Mouse (Mus musculus): Measurements from ENCODE around the gene Cyb5b. TPM values are rescaled to one million over a fixed set of nuclear protein-coding genes. Genes with fewer than 3 reads are reported as not detected.
"Not testable (repeated sequence)": the region's sequence is repeated elsewhere in the genome, so short reads cannot be mapped to it uniquely, and the experiment has no call there.

The Cyb5b gene
- polyA plus RNA-seq, 1 experiment from 2014 or later = 88.1 TPM

GRCm38 (mm10) chr8:107209185-107209584 is 58.7 kb downstream of the Cyb5b start:
- no peaks in the 10 kb centered on the region for H3K27me3 ChIP-seq (replicated peaks)
- no peak overlapping the region for H3K4me3 ChIP-seq
- no peak for ATAC-seq (ENCODE audit: insufficient number of reproducible peaks, low FRiP score)
- WGBS = 31% methylated on average over 7 of the region's 7 CpGs
- no peaks in the 10 kb centered on the region for H3K36me3 ChIP-seq
- H3K4me1 ChIP-seq (replicated peaks) = peaks cover 32% of the 10 kb centered on the region
- H3K9me3 ChIP-seq (replicated peaks) = no peaks in the 10 kb centered on the region
- H3K9ac ChIP-seq = no peak overlapping the region
- no peak overlapping the region for H3K4me2 ChIP-seq
- H3K27ac ChIP-seq (ENCODE audit: poor library complexity, severe bottlenecking) = no peak overlapping the region

- no peak overlapping the region for H3K4me3 ChIP-seq
- H3K9ac ChIP-seq = no peak overlapping the region
- no peaks in the 10 kb centered on the region for H3K36me3 ChIP-seq
- no peak for ATAC-seq (ENCODE audit: insufficient number of reproducible peaks, low FRiP score)
- H3K9me3 ChIP-seq (replicated peaks) = no peaks in the 10 kb centered on the region
- peaks cover 17% of the 10 kb centered on the region for H3K4me1 ChIP-seq (replicated peaks)
- WGBS = 86% methylated on average over 7 of the region's 7 CpGs
- H3K4me2 ChIP-seq = no peak overlapping the region
- no peaks in the 10 kb centered on the region for H3K27me3 ChIP-seq (replicated peaks)
- no peak overlapping the region for H3K27ac ChIP-seq (ENCODE audit: poor library complexity, severe bottlenecking)
Measured at GRCm38 (mm10) chr8:107212006-107212405, 61.6 kb downstream of the Cyb5b start.

GRCm38 (mm10) chr8:107217230-107217629 is 66.8 kb downstream of the Cyb5b start:
- H3K4me3 ChIP-seq; H3K9me3 ChIP-seq (replicated peaks); H3K4me2 ChIP-seq; ATAC-seq (ENCODE audit: insufficient number of reproducible peaks, low FRiP score); H3K36me3 ChIP-seq; H3K27ac ChIP-seq (ENCODE audit: poor library complexity, severe bottlenecking); H3K27me3 ChIP-seq (replicated peaks); H3K9ac ChIP-seq; H3K4me1 ChIP-seq (replicated peaks): not testable (repeated sequence)
- 74% methylated on average over 7 of the region's 7 CpGs for WGBS

- ATAC-seq (ENCODE audit: insufficient number of reproducible peaks, low FRiP score) = no peak
- H3K9me3 ChIP-seq (replicated peaks) = no peaks in the 10 kb centered on the region
- no peak overlapping the region for H3K9ac ChIP-seq
- H3K27me3 ChIP-seq (replicated peaks) = no peaks in the 10 kb centered on the region
- H3K4me3 ChIP-seq = no peak overlapping the region
- H3K4me2 ChIP-seq = no peak overlapping the region
- WGBS = 78% methylated on average over 8 of the region's 8 CpGs
- peaks cover 14% of the 10 kb centered on the region for H3K4me1 ChIP-seq (replicated peaks)
- H3K27ac ChIP-seq (ENCODE audit: poor library complexity, severe bottlenecking) = no peak overlapping the region
- H3K36me3 ChIP-seq = no peaks in the 10 kb centered on the region
Measured at GRCm38 (mm10) chr8:107218091-107218490, 67.7 kb downstream of the Cyb5b start.

- Histone ChIP-seq H3K9me3 (replicated peaks) (no peaks in the 10 kb centered on the region), H3K4me2 (no peak overlapping the region), H3K4me1 (replicated peaks) (peaks cover 18% of the 10 kb centered on the region), H3K36me3 (no peaks in the 10 kb centered on the region), H3K9ac (no peak overlapping the region), H3K27ac (ENCODE audit: poor library complexity, severe bottlenecking) (no peak overlapping the region), H3K4me3 (no peak overlapping the region), H3K27me3 (replicated peaks) (no peaks in the 10 kb centered on the region)
- WGBS = 71% methylated on average over 2 of the region's 2 CpGs
- no peak for ATAC-seq (ENCODE audit: insufficient number of reproducible peaks, low FRiP score)
Measured at GRCm38 (mm10) chr8:107219078-107219477, 68.6 kb downstream of the Cyb5b start.

- Histone ChIP-seq H3K4me3 (no peak overlapping the region), H3K9me3 (replicated peaks) (no peaks in the 10 kb centered on the region), H3K27me3 (replicated peaks) (no peaks in the 10 kb centered on the region), H3K36me3 (no peaks in the 10 kb centered on the region), H3K4me2 (peak overlapping the region; percentile 17; the same call in 1 of the 2 replicates), H3K9ac (no peak overlapping the region), H3K27ac (ENCODE audit: poor library complexity, severe bottlenecking) (peak overlapping the region; percentile 77), H3K4me1 (replicated peaks) (peaks cover 26% of the 10 kb centered on the region)
- WGBS = 20% methylated on average over 8 of the region's 8 CpGs
- peak; percentile 61; the same call in 1 of the 2 replicates for ATAC-seq (ENCODE audit: insufficient number of reproducible peaks, low FRiP score)
Measured at GRCm38 (mm10) chr8:107221924-107222851, 71.7 kb downstream of the Cyb5b start.

- Histone ChIP-seq H3K9me3 (replicated peaks) (no peaks in the 10 kb centered on the region), H3K36me3 (no peaks in the 10 kb centered on the region), H3K4me1 (replicated peaks) (peaks cover 31% of the 10 kb centered on the region), H3K27me3 (replicated peaks) (no peaks in the 10 kb centered on the region; the same call in 1 of the 2 replicates), H3K9ac (no peak overlapping the region), H3K27ac (ENCODE audit: poor library complexity, severe bottlenecking) (no peak overlapping the region), H3K4me3 (no peak overlapping the region), H3K4me2 (no peak overlapping the region)
- 35% methylated on average over 9 of the region's 9 CpGs for WGBS
- ATAC-seq (ENCODE audit: insufficient number of reproducible peaks, low FRiP score) = no peak
Measured at GRCm38 (mm10) chr8:107226183-107226582, 75.7 kb downstream of the Cyb5b start.

- Histone ChIP-seq H3K27me3 (replicated peaks) (no peaks in the 10 kb centered on the region; the same call in 1 of the 2 replicates), H3K36me3 (no peaks in the 10 kb centered on the region), H3K9me3 (replicated peaks) (no peaks in the 10 kb centered on the region), H3K4me2 (no peak overlapping the region), H3K4me1 (replicated peaks) (peaks cover 25% of the 10 kb centered on the region), H3K27ac (ENCODE audit: poor library complexity, severe bottlenecking) (no peak overlapping the region), H3K9ac (no peak overlapping the region), H3K4me3 (no peak overlapping the region)
- ATAC-seq (ENCODE audit: insufficient number of reproducible peaks, low FRiP score) = no peak
- WGBS = 33% methylated on average over 11 of the region's 11 CpGs
Measured at GRCm38 (mm10) chr8:107227011-107227626, 76.7 kb downstream of the Cyb5b start.

GRCm38 (mm10) chr8:107233251-107233650 is 82.8 kb downstream of the Cyb5b start:
- Histone ChIP-seq H3K4me3 (no peak overlapping the region), H3K4me1 (replicated peaks) (no peaks in the 10 kb centered on the region), H3K9me3 (replicated peaks) (peaks cover 7% of the 10 kb centered on the region), H3K27me3 (replicated peaks) (no peaks in the 10 kb centered on the region), H3K36me3 (no peaks in the 10 kb centered on the region), H3K9ac (no peak overlapping the region), H3K4me2 (no peak overlapping the region), H3K27ac (ENCODE audit: poor library complexity, severe bottlenecking) (no peak overlapping the region)
- ATAC-seq (ENCODE audit: insufficient number of reproducible peaks, low FRiP score) = no peak
- WGBS = 65% methylated on average over 3 of the region's 3 CpGs

GRCm38 (mm10) chr8:107233718-107234117 is 83.3 kb downstream of the Cyb5b start:
- 69% methylated on average over 2 of the region's 2 CpGs for WGBS

More at GRCm38 (mm10) chr8:107233718-107234117, 83.3 kb downstream of the Cyb5b start:
- no peak overlapping the region for H3K4me2 ChIP-seq
- H3K9ac ChIP-seq = no peak overlapping the region
- H3K4me1 ChIP-seq (replicated peaks) = peaks cover 3% of the 10 kb centered on the region; the same call in 1 of the 2 replicates
- no peak for ATAC-seq (ENCODE audit: insufficient number of reproducible peaks, low FRiP score)
- H3K27ac ChIP-seq (ENCODE audit: poor library complexity, severe bottlenecking) = no peak overlapping the region
- no peak overlapping the region for H3K4me3 ChIP-seq
- no peaks in the 10 kb centered on the region for H3K36me3 ChIP-seq
- peaks cover 7% of the 10 kb centered on the region for H3K9me3 ChIP-seq (replicated peaks)
- no peaks in the 10 kb centered on the region for H3K27me3 ChIP-seq (replicated peaks)
